Mouse (Mus musculus) hindbrain, embryonic 13.5 days (tissue): ENCODE results near the gene Gm20547. TPM values are rescaled to one million over a fixed set of nuclear protein-coding genes. Genes with fewer than 3 reads are reported as not detected.
"Not testable (repeated sequence)": the region's sequence is repeated elsewhere in the genome, so short reads cannot be mapped to it uniquely, and the experiment has no call there.

ENCODE experiments used
- ATAC-seq: fragments of 200-750 bp; cut with Nextera tagmentation; 2 replicates; pipeline ENCODE4 v1.8.0; 2017; ENCODE audit warnings: moderate TSS enrichment; ENCODE audit not compliant: low FRiP score
- H3K27ac ChIP-seq: fragments of 300-500 bp; sonication (generic); 2 replicates; pipeline ENCODE4 v1.5.1; 2015; ENCODE audit warnings: inconsistent platforms, mild to moderate bottlenecking, moderate library complexity
- H3K27me3 ChIP-seq: fragments of 300-500 bp; sonication (generic); 2 replicates; pipeline ENCODE4 v1.6.1; 2015; ENCODE audit warnings: mild to moderate bottlenecking, inconsistent platforms
- H3K36me3 ChIP-seq: fragments of 300-500 bp; sonication (generic); 2 replicates; pipeline ENCODE4 v1.6.1; 2015; ENCODE audit warnings: mild to moderate bottlenecking, inconsistent platforms
- H3K4me1 ChIP-seq: fragments of 300-500 bp; sonication (generic); replicated peaks from 2 replicates; pipeline ENCODE4 v1.6.1; 2015; ENCODE audit warnings: inconsistent platforms
- H3K4me2 ChIP-seq: fragments of 300-500 bp; sonication (generic); 2 replicates; pipeline ENCODE4 v1.6.1; 2015; ENCODE audit warnings: inconsistent platforms, mild to moderate bottlenecking, moderate library complexity
- H3K4me3 ChIP-seq: fragments of 300-500 bp; sonication (generic); 2 replicates; pipeline ENCODE4 v1.5.1; 2015; ENCODE audit warnings: mild to moderate bottlenecking, inconsistent platforms
- H3K9ac ChIP-seq: fragments of 300-500 bp; sonication (generic); 2 replicates; pipeline ENCODE4 v1.6.1; 2015; ENCODE audit warnings: mild to moderate bottlenecking, inconsistent platforms
- H3K9me3 ChIP-seq: fragments of 300-500 bp; sonication (generic); 2 replicates; pipeline ENCODE4 v1.6.1; 2016; ENCODE audit warnings: inconsistent platforms
- WGBS: fragments of 180-500 bp; shearing (Covaris S2); methylation state at CpG from one replicate; pipeline ENCODE4 v1.1.7; 2015; 5-methylcytosine and 5-hydroxymethylcytosine counted together
- polyA plus RNA-seq: library from polyadenylated mRNA; unstranded; fragments of >200 nt; fragmentation: Nextera tagmentation; extraction: Ambion mirVana; gene quantifications from 2 replicates; pipeline ENCODE4 v1.2.1, GENCODE M21; 2015

Gene Gm20547
- polyA plus RNA-seq, 1 experiment from 2014 or later, result not detected

GRCm38 (mm10) chr17:34844884-34845283 lies 37.0 kb downstream of the Gm20547 start:
- Histone ChIP-seq H3K36me3 (peaks cover 84% of the 10 kb centered on the region), H3K9me3 (no peaks in the 10 kb centered on the region), H3K9ac (no peak overlapping the region), H3K4me2 (no peak overlapping the region), H3K27me3 (no peaks in the 10 kb centered on the region), H3K4me3 (no peak overlapping the region), H3K27ac (no peak overlapping the region), H3K4me1 (peaks cover 12% of the 10 kb centered on the region)
- 94% methylated on average over 13 of the region's 13 CpGs for WGBS
- no peak for ATAC-seq

DNA sequence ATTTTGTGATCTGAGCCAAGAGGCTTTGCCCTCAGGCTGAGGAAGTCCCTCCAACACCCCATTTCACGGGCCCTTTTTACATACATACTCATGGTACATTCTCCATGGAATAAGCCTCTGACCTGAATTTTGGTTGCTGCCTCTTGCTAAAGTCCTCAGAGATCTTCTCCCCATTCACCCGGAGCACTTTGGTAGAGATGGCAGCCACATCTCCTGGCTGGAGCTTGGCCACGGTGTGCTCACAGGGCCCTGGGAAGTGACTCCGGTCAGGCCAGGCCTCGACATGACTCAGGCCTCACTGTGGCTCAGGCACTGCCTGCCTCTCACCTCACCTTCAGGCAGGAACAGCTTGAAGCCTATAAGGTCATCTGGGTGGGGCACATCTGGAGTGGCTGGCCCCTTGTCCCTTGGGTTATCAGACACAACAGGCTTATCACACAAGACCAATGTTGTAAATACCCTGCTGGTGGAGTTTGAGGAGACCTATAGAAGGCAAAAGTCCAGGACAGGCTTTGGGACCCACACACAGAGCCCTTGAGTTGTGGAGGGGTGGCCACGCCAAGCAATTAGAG lies 41.0 kb downstream of the Gm20547 start:
- Histone ChIP-seq H3K27ac (no peak overlapping the region), H3K9ac (no peak overlapping the region), H3K27me3 (no peaks in the 10 kb centered on the region), H3K4me3 (no peak overlapping the region), H3K4me1 (peaks cover 25% of the 10 kb centered on the region), H3K9me3 (no peaks in the 10 kb centered on the region), H3K4me2 (no peak overlapping the region), H3K36me3 (peaks cover 74% of the 10 kb centered on the region)
- no peak for ATAC-seq
- 88% methylated on average over 6 of the region's 6 CpGs for WGBS

DNA sequence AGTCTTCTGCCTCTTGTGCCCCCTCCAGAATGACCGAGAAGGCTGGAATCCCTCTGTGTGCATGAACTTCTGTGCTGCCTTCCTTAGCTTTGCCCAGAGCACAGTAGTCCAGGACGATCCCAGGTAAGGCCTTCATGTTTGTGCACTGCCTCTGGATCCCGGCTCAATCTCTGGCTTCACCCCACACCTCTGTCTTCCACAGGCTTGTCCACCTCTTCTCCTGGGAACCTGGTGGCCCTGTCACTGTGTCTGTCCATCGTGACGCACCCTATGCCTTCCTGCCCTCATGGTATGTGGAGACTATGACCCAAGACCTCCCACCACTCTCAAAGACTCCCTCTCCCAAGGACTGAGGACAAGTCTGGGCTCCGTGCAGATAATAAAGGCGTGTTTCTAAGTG lies 43.1 kb downstream of the Gm20547 start:
- H3K36me3 ChIP-seq, result peaks cover 56% of the 10 kb centered on the region
- H3K4me3 ChIP-seq, result no peak overlapping the region
- H3K4me1 ChIP-seq, result peaks cover 35% of the 10 kb centered on the region
- H3K9ac ChIP-seq, result peak overlapping the region; percentile 4; the same call in 1 of the 2 replicates
- no peaks in the 10 kb centered on the region for H3K27me3 ChIP-seq
- H3K4me2 ChIP-seq, result no peak overlapping the region
- ATAC-seq, result no peak
- 94% methylated on average over 7 of the region's 7 CpGs for WGBS
- no peaks in the 10 kb centered on the region for H3K9me3 ChIP-seq
- H3K27ac ChIP-seq, result no peak overlapping the region

- Histone ChIP-seq H3K27ac (peak overlapping the region; percentile 87), H3K4me1 (peaks cover 35% of the 10 kb centered on the region), H3K9ac (peak overlapping the region; percentile 86), H3K4me2 (peak overlapping the region; percentile 93), H3K9me3 (no peaks in the 10 kb centered on the region), H3K27me3 (no peaks in the 10 kb centered on the region), H3K4me3 (peak overlapping the region; percentile 68), H3K36me3 (peaks cover 55% of the 10 kb centered on the region)
- peak; percentile 37 for ATAC-seq
- 42% methylated on average over 43 of the region's 43 CpGs for WGBS
These were observed 44.1 kb downstream of the Gm20547 start for GRCm38 (mm10) chr17:34837464-34838324.

- Histone ChIP-seq H3K27ac (peak within 1 kb of the TSS; percentile 87), H3K9me3 (no peaks in the 10 kb centered on the region), H3K4me2 (peak within 1 kb of the TSS; percentile 99), H3K4me3 (peak within 1 kb of the TSS; percentile 68), H3K9ac (peak within 1 kb of the TSS; percentile 86), H3K4me1 (peaks cover 35% of the 10 kb centered on the region), H3K27me3 (no peaks in the 10 kb centered on the region), H3K36me3 (peaks cover 54% of the 10 kb centered on the region)
- WGBS, result under 1% methylated on average over 40 of the region's 40 CpGs
- peak; percentile 90 for ATAC-seq
These were observed 45.0 kb downstream of the Gm20547 start, which contains the start of the genes Stk19 and Dxo for GRCm38 (mm10) chr17:34836856-34837221. Stk19 (minus strand) TSS chr17:34836945. Dxo (plus strand) TSS chr17:34837019.

DNA sequence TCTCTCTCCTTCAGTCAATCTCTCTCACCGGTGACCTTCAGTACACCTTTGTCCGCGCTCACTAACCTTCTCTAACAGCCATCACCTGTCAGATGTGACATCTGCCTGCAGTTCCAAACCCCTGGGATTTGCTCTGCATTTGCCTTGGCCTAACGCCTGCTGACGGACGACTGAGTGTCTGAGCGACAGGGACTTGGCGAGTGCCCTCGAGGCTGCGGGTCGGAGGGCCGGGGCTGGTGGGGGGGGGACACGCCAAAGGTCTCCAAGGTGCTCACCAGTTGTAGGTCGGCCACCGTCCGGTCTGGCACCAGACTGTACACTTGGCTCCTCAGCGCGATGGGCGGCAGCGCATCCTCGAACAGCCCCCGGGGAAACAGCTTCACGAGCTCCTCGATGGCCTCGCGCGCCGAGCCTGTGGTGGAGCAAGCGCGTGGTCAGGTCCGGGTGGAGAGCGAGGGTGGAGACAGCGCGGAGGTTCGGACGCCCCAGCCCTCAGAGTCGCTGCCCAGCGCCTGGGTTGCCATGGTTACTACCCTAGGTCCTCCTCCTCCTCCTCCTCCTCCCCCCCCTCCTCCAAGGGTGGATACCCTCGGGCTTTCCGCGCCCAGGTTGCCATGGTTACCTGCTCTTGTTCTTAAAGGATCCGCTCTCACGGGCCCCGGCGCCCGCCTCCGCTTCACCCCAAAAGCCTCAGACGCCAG lies 45.5 kb downstream of the Gm20547 start:
- Histone ChIP-seq H3K27ac (peak overlapping the region; percentile 87), H3K36me3 (peaks cover 52% of the 10 kb centered on the region), H3K27me3 (no peaks in the 10 kb centered on the region), H3K4me2 (peak overlapping the region; percentile 99), H3K9ac (peak overlapping the region; percentile 86), H3K9me3 (no peaks in the 10 kb centered on the region), H3K4me3 (peak overlapping the region; percentile 68), H3K4me1 (peaks cover 35% of the 10 kb centered on the region)
- WGBS, result 3% methylated on average over 48 of the region's 48 CpGs
- ATAC-seq, result peak; percentile 86

DNA sequence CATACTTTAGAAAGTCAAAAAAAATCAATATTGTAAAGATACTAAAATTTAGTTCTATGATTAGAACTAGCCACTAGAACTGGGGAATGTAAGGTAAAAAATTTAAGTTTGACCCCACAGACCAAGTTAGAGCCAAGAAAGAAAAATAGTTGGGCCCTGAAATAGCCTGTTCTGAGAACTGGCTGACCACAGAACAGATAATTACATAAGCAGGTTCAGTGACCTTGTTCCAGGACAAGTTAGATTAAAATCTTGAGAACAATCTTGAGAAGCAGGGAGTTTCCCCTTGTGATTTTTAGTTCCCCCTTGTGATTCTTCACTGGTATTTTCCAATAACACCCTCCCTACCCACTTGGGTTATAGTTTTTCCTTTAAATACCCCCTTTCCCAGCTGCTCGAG lies 51.1 kb downstream of the Gm20547 start:
- H3K4me1 ChIP-seq, ATAC-seq, H3K9ac ChIP-seq, H3K9me3 ChIP-seq, H3K27ac ChIP-seq, H3K27me3 ChIP-seq, H3K4me3 ChIP-seq, H3K4me2 ChIP-seq: not testable (repeated sequence)
- peaks cover 74% of the 10 kb centered on the region for H3K36me3 ChIP-seq
- WGBS, result 100% methylated on average over 1 of the region's 1 CpGs

GRCm38 (mm10) chr17:34814818-34815370 lies 66.9 kb downstream of the Gm20547 start:
- H3K9me3 ChIP-seq, result no peaks in the 10 kb centered on the region
- no peak overlapping the region for H3K9ac ChIP-seq
- H3K4me2 ChIP-seq, result no peak overlapping the region
- H3K27ac ChIP-seq, result no peak overlapping the region
- ATAC-seq, result no peak
- H3K4me1 ChIP-seq, result no peaks in the 10 kb centered on the region
- WGBS, result 80% methylated on average over 7 of the region's 7 CpGs
- H3K27me3 ChIP-seq, result no peaks in the 10 kb centered on the region
- H3K4me3 ChIP-seq, result no peak overlapping the region
- H3K36me3 ChIP-seq, result no peaks in the 10 kb centered on the region

- H3K4me3 ChIP-seq, H3K9ac ChIP-seq, H3K27me3 ChIP-seq, H3K4me1 ChIP-seq, ATAC-seq, H3K36me3 ChIP-seq, H3K4me2 ChIP-seq, H3K9me3 ChIP-seq, H3K27ac ChIP-seq: not testable (repeated sequence)
- 55% methylated on average over 12 of the region's 12 CpGs for WGBS
These were observed 68.1 kb downstream of the Gm20547 start for GRCm38 (mm10) chr17:34813747-34814146.

DNA sequence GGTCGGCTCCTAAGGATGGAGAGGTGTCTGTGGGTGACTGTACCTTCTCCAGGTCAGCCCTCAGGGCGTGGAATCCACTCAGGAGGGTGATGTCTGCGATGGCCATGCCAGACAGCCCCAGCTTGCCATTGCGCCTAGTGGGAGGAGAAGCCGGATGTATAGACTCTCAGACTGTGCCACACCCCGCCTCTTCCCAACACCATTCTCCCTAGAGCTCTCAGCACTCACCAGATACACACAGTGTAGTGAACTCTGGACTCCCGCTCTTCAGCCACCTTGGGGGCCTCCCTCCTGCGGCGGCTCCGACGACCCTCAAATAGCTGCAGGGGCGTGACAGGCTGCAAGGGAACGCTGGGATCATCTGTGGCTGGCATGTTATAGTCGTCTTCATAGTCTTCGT lies 70.6 kb downstream of the Gm20547 start:
- Histone ChIP-seq H3K36me3 (no peaks in the 10 kb centered on the region), H3K9ac (peak overlapping the region; percentile 13; the same call in 1 of the 2 replicates), H3K4me1 (no peaks in the 10 kb centered on the region), H3K27ac (no peak overlapping the region), H3K9me3 (no peaks in the 10 kb centered on the region), H3K27me3 (no peaks in the 10 kb centered on the region), H3K4me3 (no peak overlapping the region), H3K4me2 (no peak overlapping the region)
- ATAC-seq, result no peak
- WGBS, result 78% methylated on average over 15 of the region's 15 CpGs

DNA sequence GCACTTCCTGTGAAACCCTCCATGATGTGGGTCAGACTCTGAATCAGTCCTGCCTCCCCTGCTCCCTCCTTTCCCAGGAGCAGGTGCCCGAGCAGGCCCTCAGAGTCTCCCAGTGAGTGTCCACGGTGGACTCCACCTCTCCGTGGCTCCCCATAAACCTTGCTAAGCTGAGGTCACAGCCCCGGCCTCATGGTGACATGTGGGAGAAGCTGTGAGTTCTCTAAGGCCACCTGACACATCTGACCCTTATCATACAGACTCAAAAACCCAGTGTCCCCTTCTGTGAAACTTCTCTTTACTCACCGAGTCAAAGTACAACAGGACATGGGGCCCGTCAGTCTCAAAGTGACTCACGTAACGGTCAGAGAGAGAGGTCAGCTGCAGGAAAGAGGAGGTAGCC lies 71.0 kb downstream of the Gm20547 start:
- not testable (repeated sequence) for H3K36me3 ChIP-seq, H3K4me1 ChIP-seq, H3K9me3 ChIP-seq, H3K9ac ChIP-seq, H3K4me2 ChIP-seq, H3K27ac ChIP-seq, H3K27me3 ChIP-seq, ATAC-seq, H3K4me3 ChIP-seq
- WGBS, result 84% methylated on average over 8 of the region's 8 CpGs

- H3K4me3 ChIP-seq, H3K9me3 ChIP-seq, H3K4me2 ChIP-seq, ATAC-seq, H3K9ac ChIP-seq, H3K36me3 ChIP-seq, H3K27ac ChIP-seq, H3K27me3 ChIP-seq, H3K4me1 ChIP-seq: not testable (repeated sequence)
- 91% methylated on average over 5 of the region's 5 CpGs for WGBS
These were observed 71.4 kb downstream of the Gm20547 start for GRCm38 (mm10) chr17:34810411-34810810.
